Mouse (Mus musculus): ENCODE data around the gene Scube1.

DNA sequence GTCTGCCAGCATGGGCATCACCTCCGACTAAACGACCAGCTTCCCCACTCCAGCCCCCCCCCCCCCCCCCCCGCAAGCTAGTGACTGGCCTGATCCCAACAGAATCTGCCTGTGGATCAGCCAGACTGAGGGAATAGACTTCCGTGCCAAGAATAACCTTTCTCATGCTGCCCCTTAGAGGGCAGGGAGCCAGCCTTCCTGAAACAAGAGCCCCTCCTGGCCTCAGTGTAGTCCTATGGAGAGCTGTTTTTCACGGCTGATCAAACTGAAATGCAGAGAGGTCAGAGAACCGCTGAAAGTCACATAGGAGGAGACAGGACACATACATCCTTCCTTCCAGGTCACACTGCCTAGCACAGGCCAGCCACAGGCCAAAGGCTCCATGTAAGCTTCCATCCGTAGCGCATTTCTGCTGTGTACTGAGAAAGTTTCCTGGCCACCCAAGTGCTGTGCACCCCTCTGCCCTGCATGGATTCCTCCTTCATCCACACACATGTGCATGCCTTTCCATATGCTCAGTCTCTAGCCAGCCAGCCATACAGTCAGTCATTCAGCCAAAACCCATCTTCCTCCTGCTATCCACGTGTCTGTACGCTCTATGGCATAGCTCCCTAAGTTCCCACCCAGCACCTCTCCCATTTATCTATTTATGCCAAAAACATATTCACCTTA, 18.2 kb downstream of the Scube1 start:
- TF ChIP-seq ETS1 (IDR thresholded peaks at IDR 0.05; ENCODE audit: low read depth, low read length) (no peak), CHD1 (IDR thresholded peaks at IDR 0.05; ENCODE audit: low read depth, low read length) (no peak), CTCF (IDR thresholded peaks at IDR 0.05 in 2 of 3, conservative IDR thresholded peaks at IDR 0.05 in 1 of 3; ENCODE audit: control insufficient read depth in 1 of 3, insufficient read depth in 1 of 3, low read depth in 2 of 3, low read length in 3 of 3, poor library complexity in 1 of 3, severe bottlenecking in 1 of 3) (no peak), USF2 (IDR thresholded peaks at IDR 0.05; ENCODE audit: borderline replicate concordance in 1 of 2, insufficient read depth in 1 of 2, low read depth in 1 of 2, low read length in 2 of 2) (no peak)
